Mouse (Mus musculus) left cerebral cortex, adult 2 months (tissue): ENCODE measurements at regions not wholly inside any gene's neighbourhood (a gene's known extent, or its start where the extent isn't known, plus 50 kb on each side); places are given as distances from the start of the nearest gene placed in this dataset.
"Not testable (repeated sequence)": the region's sequence is repeated elsewhere in the genome, so short reads cannot be mapped to it uniquely, and the experiment has no call there.

Experiments used
- DNase-seq, 2 experiments: peaks; one replicate each; pipeline ENCODE4 v3.0.0; 2021 to 2022; ENCODE audit warnings: low spot score in 2 of 2, mixed read lengths in 1 of 2; ENCODE audit errors: extremely low spot score in 1 of 2
- H3K27ac ChIP-seq: fragments of 200-600 bp; 2 replicates; pipeline ENCODE4 v1.8.1; 2022
- H3K4me3 ChIP-seq: fragments of 200-600 bp; 2 replicates; pipeline ENCODE4 v1.8.1; 2022
- CTCF ChIP-seq: fragments of 200-600 bp; IDR thresholded peaks from 2 replicates; pipeline ENCODE4 v1.8.1; 2022; ENCODE audit warnings: antibody characterized with exemption, mild to moderate bottlenecking, moderate library complexity
- intact Hi-C: fragments of 180-260 bp; cut with DNase I; formaldehyde crosslinking; loops from one replicate; pipeline ENCODE4 v1.15.1; 2025

- intact Hi-C loops = loop anchor here (5.0 kb wide), 1 partner anchor 212 kb away; no protein-coding TSS in a partner anchor
- TF ChIP-seq CTCF = no peak
- no peak overlapping the region for H3K4me3 ChIP-seq
- DNase-seq = peak in 1 of 2 experiments; percentile 39
- no peak overlapping the region for H3K27ac ChIP-seq
Observed at GRCm38 (mm10) chr3:37804941-37805804, 80.9 kb upstream of the Gm5148 start.

- Histone ChIP-seq H3K4me3 (no peak overlapping the region), H3K27ac (no peak overlapping the region)
- no peak for TF ChIP-seq CTCF
- intact Hi-C loops = no loop called here
- no peak for DNase-seq
Observed at GRCm38 (mm10) chr3:37804261-37804660, 80.0 kb upstream of the Gm5148 start.

DNA sequence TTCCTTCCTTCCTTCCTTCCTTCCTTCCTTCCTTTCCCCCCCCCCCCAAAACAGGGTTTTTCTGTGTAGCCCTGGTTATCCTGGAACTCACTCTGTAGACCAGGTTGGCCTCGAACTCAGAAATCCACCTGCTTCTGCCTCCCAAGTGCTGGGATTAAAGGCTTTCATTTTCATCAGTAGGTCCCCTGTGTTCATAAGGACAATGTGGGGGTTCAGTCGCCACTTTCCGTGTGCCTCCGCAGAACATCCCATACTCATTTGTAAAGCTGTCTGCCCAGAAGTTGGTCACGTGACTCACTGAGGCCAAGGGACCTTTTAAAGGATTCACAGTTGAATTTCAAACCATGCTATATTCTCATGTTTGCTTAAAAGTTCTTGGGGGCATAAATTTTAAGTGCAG lies 79.5 kb upstream of the Gm5148 start:
- intact Hi-C loops, H3K27ac ChIP-seq, DNase-seq, H3K4me3 ChIP-seq: not testable (repeated sequence)

GRCm38 (mm10) chr3:37801551-37801950 lies 77.3 kb upstream of the Gm5148 start:
- Histone ChIP-seq H3K4me3 (no peak overlapping the region), H3K27ac (no peak overlapping the region)
- TF ChIP-seq CTCF = no peak
- intact Hi-C loops = no loop called here
- DNase-seq = no peak

DNA sequence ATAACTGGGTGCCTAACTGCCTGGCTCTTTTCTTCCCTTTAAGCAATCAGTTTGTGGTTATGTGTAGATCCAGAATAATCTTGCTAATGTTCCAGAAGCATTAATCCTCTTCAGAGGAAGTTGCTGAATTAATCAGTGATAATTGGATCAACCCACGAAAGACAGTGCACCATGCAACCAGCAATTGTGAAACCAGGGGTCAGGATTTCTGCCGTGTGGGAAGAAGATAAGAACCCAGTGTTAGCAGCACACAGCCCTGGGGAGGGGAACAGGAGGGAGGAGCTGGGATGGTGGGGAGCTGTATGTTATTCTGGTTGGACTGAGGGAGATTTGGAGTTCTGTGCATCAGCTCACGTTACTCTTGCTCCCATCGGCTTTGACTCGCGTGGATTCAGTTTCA lies 75.5 kb upstream of the Gm5148 start:
- H3K4me3 ChIP-seq = no peak overlapping the region
- DNase-seq = no peak
- intact Hi-C loops = no loop called here
- TF ChIP-seq CTCF = no peak
- no peak overlapping the region for H3K27ac ChIP-seq

DNA sequence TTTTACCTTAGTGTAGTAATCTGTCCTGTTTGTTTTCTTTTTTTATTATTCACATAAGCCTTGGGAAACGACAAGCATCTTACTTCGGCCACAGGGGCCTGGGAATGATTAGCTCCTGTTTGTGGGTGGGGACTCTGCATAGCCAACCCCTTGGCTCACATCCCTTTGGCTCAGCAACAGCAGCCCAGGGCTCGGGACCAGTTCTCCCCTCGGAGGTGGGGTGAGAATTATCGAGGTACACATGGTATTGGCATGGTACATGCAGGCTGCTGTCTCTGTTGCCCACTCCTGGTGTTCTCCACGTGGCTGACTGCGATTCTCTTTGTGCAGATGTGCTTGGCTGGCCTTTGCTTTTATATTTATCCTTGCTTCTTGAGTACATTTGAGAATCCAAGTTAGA lies 65.4 kb upstream of the Gm5148 start:
- Histone ChIP-seq H3K4me3 (no peak overlapping the region), H3K27ac (no peak overlapping the region)
- intact Hi-C loops = no loop called here
- no peak for TF ChIP-seq CTCF
- no peak for DNase-seq

DNA sequence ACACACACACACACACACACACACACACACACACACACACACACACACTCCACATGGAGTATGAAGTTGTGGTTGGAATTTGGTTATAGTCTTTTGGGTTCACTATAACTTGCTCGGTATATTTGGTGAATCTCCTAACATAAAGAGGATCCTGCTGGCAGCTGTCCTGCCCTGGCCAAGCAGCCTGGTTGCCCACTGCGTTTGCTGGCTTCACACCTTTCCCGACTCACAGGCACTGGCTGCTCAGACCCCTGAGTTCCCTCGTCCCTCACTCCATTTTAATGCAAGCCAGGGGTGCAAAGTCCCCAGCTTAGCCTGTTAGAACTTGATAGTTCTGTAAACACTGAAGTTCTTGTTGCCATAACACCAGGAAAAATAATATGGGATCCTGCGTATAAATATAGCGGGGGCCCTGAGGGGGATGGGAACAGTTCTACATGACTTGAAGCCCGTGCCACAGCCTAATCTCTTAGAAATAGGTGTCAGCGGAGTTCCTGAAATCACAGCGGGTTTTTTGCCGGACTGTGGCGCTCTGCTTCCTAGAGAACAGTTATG lies 64.9 kb upstream of the Gm5148 start:
- DNase-seq = no peak
- intact Hi-C loops = no loop called here
- Histone ChIP-seq H3K4me3 (no peak overlapping the region), H3K27ac (no peak overlapping the region)
- TF ChIP-seq CTCF = no peak

DNA sequence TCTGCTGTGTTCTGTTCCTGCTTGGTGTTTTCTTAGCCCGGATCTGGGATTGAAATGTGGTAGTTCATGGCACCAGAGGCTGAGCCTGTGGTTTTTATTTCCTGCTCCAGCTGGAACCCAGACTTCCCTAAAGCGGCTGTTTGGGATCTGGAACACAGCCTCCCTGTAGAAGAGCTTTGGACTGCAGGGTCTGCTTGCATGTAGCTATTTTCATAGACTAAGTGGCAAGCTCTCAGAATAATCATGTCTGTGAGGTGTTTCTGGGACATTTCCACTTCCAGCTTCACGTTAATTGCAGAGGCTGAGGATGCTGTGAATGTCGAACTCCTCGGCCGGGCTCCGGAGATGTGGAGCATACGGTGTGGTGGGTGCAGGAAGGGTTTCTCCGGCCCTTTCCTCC lies 64.1 kb upstream of the Gm5148 start:
- no peak overlapping the region for H3K4me3 ChIP-seq
- DNase-seq = no peak
- H3K27ac ChIP-seq = peak overlapping the region; percentile 53; the same call in 1 of the 2 replicates
- no peak for TF ChIP-seq CTCF
- intact Hi-C loops = no loop called here

DNA sequence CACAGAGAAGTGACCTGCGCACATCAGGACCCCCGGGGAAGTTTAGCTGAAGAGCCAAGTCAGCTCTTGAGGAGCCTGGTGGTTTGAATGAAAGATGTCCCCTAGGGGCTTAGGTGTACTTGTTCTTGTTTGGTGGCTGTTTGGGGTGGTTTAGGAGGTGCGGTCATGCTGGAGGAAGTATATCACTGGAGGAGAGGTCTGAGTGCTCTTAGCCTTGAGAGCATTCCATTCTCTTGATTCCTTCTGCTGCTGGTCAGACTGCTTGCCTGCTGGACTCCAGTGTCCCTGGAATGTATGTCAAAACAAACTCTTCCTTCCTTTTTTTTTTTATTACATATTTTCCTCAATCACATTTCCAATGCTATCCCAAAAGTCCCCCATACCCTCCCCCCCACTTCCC lies 62.5 kb upstream of the Gm5148 start:
- DNase-seq = no peak
- no peak for TF ChIP-seq CTCF
- intact Hi-C loops = no loop called here
- Histone ChIP-seq H3K27ac (no peak overlapping the region), H3K4me3 (no peak overlapping the region)

DNA sequence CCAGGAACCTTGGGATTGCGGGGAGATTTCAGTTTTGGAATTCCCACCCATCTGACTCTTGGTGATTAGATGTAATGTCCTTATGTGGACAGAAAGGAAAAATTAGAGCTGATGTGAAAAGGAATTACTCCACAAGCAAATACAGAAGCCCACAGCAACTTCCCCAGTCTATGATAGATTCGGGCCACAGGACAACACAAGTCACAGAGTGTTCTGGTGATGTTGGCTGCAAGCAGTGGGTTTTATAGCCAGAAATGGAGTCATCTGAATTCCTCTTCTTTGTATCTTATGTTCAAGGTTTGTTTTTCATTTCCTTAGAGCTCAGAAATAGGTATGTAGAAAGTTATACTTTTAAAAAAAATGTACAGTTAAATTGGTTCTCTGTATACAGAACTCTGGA lies 56.8 kb upstream of the Gm5148 start:
- H3K4me3 ChIP-seq = no peak overlapping the region
- intact Hi-C loops = no loop called here
- no peak overlapping the region for H3K27ac ChIP-seq
- TF ChIP-seq CTCF = no peak
- DNase-seq = no peak

GRCm38 (mm10) chr3:37779867-37780475 lies 55.7 kb upstream of the Gm5148 start:
- intact Hi-C loops = no loop called here
- no peak overlapping the region for H3K4me3 ChIP-seq
- no peak for TF ChIP-seq CTCF
- no peak for DNase-seq
- H3K27ac ChIP-seq = no peak overlapping the region

DNA sequence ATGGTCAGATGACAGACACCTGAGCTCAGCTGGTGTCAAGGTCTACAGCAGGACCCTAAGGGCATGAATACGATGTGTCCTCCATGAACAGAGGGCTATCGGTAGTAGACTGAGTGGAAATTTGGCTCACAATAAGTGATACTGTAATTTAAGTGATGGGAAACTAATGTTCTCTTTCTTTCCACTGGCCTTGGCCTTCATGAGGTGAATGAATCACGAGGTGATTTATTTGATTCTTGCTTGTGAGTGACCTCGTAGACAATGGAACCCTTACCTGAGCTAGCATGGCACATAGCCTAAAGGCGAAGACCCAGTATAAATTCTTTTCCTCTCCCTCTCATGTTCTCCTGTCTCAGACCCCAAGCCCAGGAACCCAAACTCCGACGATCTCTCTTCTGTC lies 54.1 kb upstream of the Gm5148 start:
- Histone ChIP-seq H3K4me3 (no peak overlapping the region), H3K27ac (no peak overlapping the region)
- DNase-seq = no peak
- intact Hi-C loops = no loop called here
- no peak for TF ChIP-seq CTCF
